Mouse (Mus musculus) testis, adult 2 months (tissue): ENCODE results near the gene Prickle1.

Experiments
- CTCF ChIP-seq: fragments of 200-500 bp; IDR thresholded peaks from 2 replicates; pipeline ENCODE4 v1.5.1; 2012; ENCODE audit warnings: low read depth, mild to moderate bottlenecking, inconsistent platforms, low read length, moderate library complexity; ENCODE audit not compliant: control insufficient read depth, insufficient read depth, insufficient replicate concordance
- POLR2A ChIP-seq: fragments of 200-500 bp; IDR thresholded peaks from 2 replicates; pipeline ENCODE4 v1.6.1; 2012; ENCODE audit warnings: low read depth, mild to moderate bottlenecking, inconsistent platforms, low read length, moderate library complexity; ENCODE audit not compliant: control insufficient read depth

DNA sequence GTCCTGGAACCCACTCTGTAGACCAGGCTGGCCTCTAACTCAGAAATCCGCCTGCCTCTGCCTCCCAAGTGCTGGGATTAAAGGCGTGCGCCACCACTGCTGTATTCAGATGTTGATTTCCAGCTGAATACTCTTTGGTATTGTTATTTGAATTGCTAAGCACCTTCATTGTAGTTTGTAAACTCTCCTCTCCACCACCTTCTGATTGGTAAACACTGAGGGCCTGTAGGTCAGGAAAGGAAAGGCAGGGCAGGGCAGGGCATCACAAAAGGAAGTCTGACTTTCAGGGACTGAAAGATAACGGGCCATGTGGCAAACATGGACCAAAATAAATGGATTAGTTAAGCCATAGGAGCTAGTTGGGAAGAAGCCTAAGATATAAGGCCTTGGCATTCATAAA, 106.1 kb downstream of the Prickle1 start:
- no peak for TF ChIP-seq POLR2A
- TF ChIP-seq CTCF, result no peak
